In the genomic region with DNA sequence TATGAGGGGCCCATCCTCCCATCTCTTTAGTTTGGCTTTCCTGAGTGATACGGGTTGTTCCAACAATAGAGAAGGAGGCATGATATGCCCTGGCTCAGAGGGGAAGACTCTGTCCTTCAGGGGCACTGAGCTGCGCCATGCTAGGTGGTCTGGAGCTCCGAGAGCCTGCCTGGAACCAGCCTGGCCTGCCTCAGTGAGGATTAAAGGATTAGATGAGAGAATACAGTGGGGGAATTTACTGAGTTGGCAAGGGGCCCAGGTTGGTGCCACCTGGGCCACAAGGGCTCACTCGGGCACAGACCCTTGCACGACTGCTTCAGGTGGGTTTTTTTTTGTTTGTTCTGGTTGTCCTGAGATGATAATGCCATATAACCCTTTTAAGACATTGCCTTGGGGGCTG, we compare ENCODE assay signal across 14 mouse cellular contexts. TPM values are rescaled to one million over a fixed set of nuclear protein-coding genes. Genes with fewer than 3 reads are reported as not detected.
A peak's percentile ranks its signal among the peaks of the same experiment; 100 is the strongest.
DNase-seq lines count a peak whose midpoint lies in the region; ATAC-seq and TF ChIP-seq lines count a peak whose summit lies in the region.
"Had no signal": no experiment of that assay in that cellular context is flagged by ENCODE, and none has a peak within 500 bp of the region (broad histone marks: within the 10 kb centered on the region; RNA-seq: fewer than 3 reads in every experiment).

No protein-coding gene starts in this region.

- H3K79me2 ChIP-seq in heart, adult 2 months (replicated peaks; ENCODE audit: control insufficient read depth, insufficient read depth, low read length) = no peaks in the 10 kb centered on the region; the same call in 1 of the 2 replicates

- H3K9me3 ChIP-seq in heart, embryonic 14.5 days (ENCODE audit: control insufficient read depth, low read length) = no peaks in the 10 kb centered on the region
- no peaks in the 10 kb centered on the region for H3K9me3 ChIP-seq in liver, postnatal 0 days (ENCODE audit: low read length)
- H3K9me3 ChIP-seq in embryonic facial prominence, embryonic 12.5 days = no peaks in the 10 kb centered on the region
- H3K9me3 ChIP-seq in midbrain, postnatal 0 days (ENCODE audit: low read length) = no peaks in the 10 kb centered on the region

- TF ChIP-seq EP300 in heart, adult 2 months (IDR thresholded peaks at IDR 0.05; ENCODE audit: insufficient read depth, low read depth, low read length) = no peak
- no peak for TF ChIP-seq EP300 in liver, postnatal 0 days (IDR thresholded peaks at IDR 0.05; ENCODE audit: low read depth)

- no peak overlapping the region for H3K4me3 ChIP-seq in heart, embryonic 14.5 days (ENCODE audit: control insufficient read depth in 1 of 2, insufficient read depth in 1 of 2, low read depth in 1 of 2, low read length in 2 of 2)
- no peak overlapping the region for H3K4me3 ChIP-seq in heart, adult 2 months
- no peak overlapping the region for H3K4me3 ChIP-seq in liver, postnatal 0 days (ENCODE audit: low read depth, low read length)
- no peak overlapping the region for H3K4me3 ChIP-seq in embryonic facial prominence, embryonic 12.5 days
- no peak overlapping the region for H3K4me3 ChIP-seq in midbrain, postnatal 0 days (ENCODE audit: low read depth, low read length)
- no peak overlapping the region for H3K4me3 ChIP-seq in left cerebral cortex, adult 2 months
- H3K4me3 ChIP-seq: myocyte had no signal

- DNase-seq in heart, adult 2 months = no peak
- DNase-seq in liver, postnatal 0 days = no peak
- no peak for DNase-seq in liver
- no peak for DNase-seq in midbrain, postnatal 0 days (ENCODE audit: low spot score)
- no peak for DNase-seq in left cerebral cortex, adult 2 months (ENCODE audit: extremely low spot score in 1 of 2, low spot score in 2 of 2)
- DNase-seq in urinary bladder, postnatal 4 days (ENCODE audit: low spot score in 2 of 2) = no peak
- DNase-seq: cerebellum, postnatal 36 days; gastrocnemius, postnatal 14 days; heart, postnatal 14 days; lung, postnatal 14 days had no signal

- peaks cover 62 to 85% of the 10 kb centered on the region in 2 experiments for H3K4me1 ChIP-seq in heart, embryonic 14.5 days (ENCODE audit: control insufficient read depth in 2 of 2, insufficient read depth in 2 of 2, low read length in 2 of 2)
- peaks cover 49% of the 10 kb centered on the region for H3K4me1 ChIP-seq in heart, adult 2 months (ENCODE audit: control insufficient read depth, insufficient read depth, low read length)
- H3K4me1 ChIP-seq in liver, postnatal 0 days (ENCODE audit: insufficient read depth) = peaks cover 77% of the 10 kb centered on the region
- H3K4me1 ChIP-seq in embryonic facial prominence, embryonic 12.5 days = peaks cover 77% of the 10 kb centered on the region
- peaks cover 27% of the 10 kb centered on the region for H3K4me1 ChIP-seq in midbrain, postnatal 0 days (ENCODE audit: insufficient read depth, low read length)

- no peak for ATAC-seq in heart, embryonic 14.5 days (ENCODE audit: insufficient number of reproducible peaks, insufficient read depth, low FRiP score, low read depth)
- no peak for ATAC-seq in liver, postnatal 0 days
- ATAC-seq in embryonic facial prominence, embryonic 12.5 days (ENCODE audit: insufficient number of reproducible peaks, insufficient read depth, low FRiP score, low TSS enrichment) = no peak
- no peak for ATAC-seq in midbrain, postnatal 0 days (ENCODE audit: low FRiP score)

- H3K27ac ChIP-seq in heart, embryonic 14.5 days (replicated peaks in 1 of 2; ENCODE audit: control insufficient read depth in 1 of 2, insufficient read depth in 1 of 2, low read depth in 2 of 2, low read length in 2 of 2) = 0 out of 4 replicates have a peak overlapping the region, but pooled peaks of 1 of the 2 experiments have one; percentile 20
- no peak overlapping the region for H3K27ac ChIP-seq in heart, adult 2 months
- 0 out of 2 replicates have a peak overlapping the region, but pooled peaks have one; percentile 40 for H3K27ac ChIP-seq in liver, postnatal 0 days (ENCODE audit: low read depth)
- H3K27ac ChIP-seq in embryonic facial prominence, embryonic 12.5 days = peak overlapping the region; percentile 46; the same call in 1 of the 2 replicates
- 0 out of 2 replicates have a peak overlapping the region, but pooled peaks have one; percentile 21 for H3K27ac ChIP-seq in midbrain, postnatal 0 days (ENCODE audit: low read depth, low read length)
- H3K27ac ChIP-seq in left cerebral cortex, adult 2 months = no peak overlapping the region

- no peaks in the 10 kb centered on the region for H3K27me3 ChIP-seq in heart, embryonic 14.5 days (ENCODE audit: control insufficient read depth, insufficient read depth, low read length)
- H3K27me3 ChIP-seq in heart, adult 2 months (ENCODE audit: control insufficient read depth, insufficient read depth, low read length) = no peaks in the 10 kb centered on the region
- no peaks in the 10 kb centered on the region for H3K27me3 ChIP-seq in liver, postnatal 0 days (ENCODE audit: insufficient read depth, low read length)
- no peaks in the 10 kb centered on the region for H3K27me3 ChIP-seq in embryonic facial prominence, embryonic 12.5 days
- no peaks in the 10 kb centered on the region for H3K27me3 ChIP-seq in midbrain, postnatal 0 days (ENCODE audit: insufficient read depth, low read length)

- intact Hi-C loops in heart, adult 2 months (cut with DNase I) = loop anchor here (2.0 kb wide), 1 partner anchor 15 kb away; no protein-coding TSS in a partner anchor
- intact Hi-C loops in left cerebral cortex, adult 2 months (cut with DNase I) = no loop called here

- peak overlapping the region; percentile 5; the same call in 1 of the 2 replicates for H3K9ac ChIP-seq in heart, embryonic 14.5 days (ENCODE audit: low read length)
- no peak overlapping the region for H3K9ac ChIP-seq in heart, adult 2 months (ENCODE audit: low read depth, low read length)
- H3K9ac ChIP-seq in liver, postnatal 0 days (replicated peaks) = no peak overlapping the region
- no peak overlapping the region for H3K9ac ChIP-seq in embryonic facial prominence, embryonic 12.5 days
- H3K9ac ChIP-seq in midbrain, postnatal 0 days (replicated peaks; ENCODE audit: low read length, poor library complexity, severe bottlenecking) = no peak overlapping the region

- 57% methylated on average over 5 of the region's 5 CpGs for WGBS in heart, embryonic 14.5 days
- WGBS in heart, adult 2 months = 68% methylated on average over 5 of the region's 5 CpGs
- 72% methylated on average over 5 of the region's 5 CpGs for WGBS in liver, postnatal 0 days (ENCODE audit: insufficient replicate concordance)
- WGBS in embryonic facial prominence, embryonic 12.5 days = 58% methylated on average over 5 of the region's 5 CpGs
- WGBS in midbrain, postnatal 0 days = 33% methylated on average over 5 of the region's 5 CpGs

- H3K36me3 ChIP-seq in heart, embryonic 14.5 days (ENCODE audit: control insufficient read depth, insufficient read depth, low read length) = peaks cover 55% of the 10 kb centered on the region
- peaks cover 24% of the 10 kb centered on the region for H3K36me3 ChIP-seq in heart, adult 2 months (ENCODE audit: control insufficient read depth, insufficient read depth, low read length)
- peaks cover 21% of the 10 kb centered on the region for H3K36me3 ChIP-seq in liver, postnatal 0 days (replicated peaks; ENCODE audit: insufficient read depth, low read length)
- peaks cover 57% of the 10 kb centered on the region for H3K36me3 ChIP-seq in embryonic facial prominence, embryonic 12.5 days
- H3K36me3 ChIP-seq in midbrain, postnatal 0 days (ENCODE audit: insufficient read depth, low read length) = peaks cover 47% of the 10 kb centered on the region

- H3K4me2 ChIP-seq in heart, embryonic 14.5 days (ENCODE audit: low read length) = no peak overlapping the region
- no peak overlapping the region for H3K4me2 ChIP-seq in liver, postnatal 0 days (ENCODE audit: low read depth, low read length)
- no peak overlapping the region for H3K4me2 ChIP-seq in embryonic facial prominence, embryonic 12.5 days (replicated peaks)
- H3K4me2 ChIP-seq in midbrain, postnatal 0 days (ENCODE audit: low read depth, low read length, poor library complexity, severe bottlenecking) = no peak overlapping the region

- TF ChIP-seq CTCF in heart, adult 2 months (IDR thresholded peaks at IDR 0.05) = no peak
- no peak for TF ChIP-seq CTCF in liver, postnatal 0 days (IDR thresholded peaks at IDR 0.05; ENCODE audit: low read depth)
- TF ChIP-seq CTCF in midbrain, postnatal 0 days (IDR thresholded peaks at IDR 0.05) = no peak
- no peak for TF ChIP-seq CTCF in left cerebral cortex, adult 2 months (IDR thresholded peaks at IDR 0.05)

- TF ChIP-seq POLR2A in heart, adult 2 months (IDR thresholded peaks at IDR 0.05; ENCODE audit: insufficient read depth, low read depth, low read length) = no peak

RNA-seq across cellular contexts. Expression of gene Lasp1, which starts 17.4 kb away (rescaled TPM):
- 26.5 and 28.1 TPM in 2 replicates for polyA plus RNA-seq in heart, embryonic 14.5 days (2014; fragmentation: Nextera tagmentation; extraction: Ambion mirVana)
- total RNA-seq in heart, adult 2 months (2021) = 10 to 100 TPM; 28.2 to 31.6 TPM
- 31.1 and 38.5 TPM in 2 replicates for polyA plus RNA-seq in heart, adult 2 months (2012; rRNA removed)
- polyA plus RNA-seq in liver, postnatal 0 days (2015; fragmentation: Nextera tagmentation; extraction: Ambion mirVana) = 30.0 and 32.2 TPM in 2 replicates
- polyA plus RNA-seq in embryonic facial prominence, embryonic 12.5 days (2016; fragmentation: Nextera tagmentation; extraction: Ambion mirVana) = 117 and 125 TPM in 2 replicates
- total RNA-seq in midbrain, postnatal 0 days (2014; rRNA removed) = 206 and 216 TPM in 2 replicates
- 174 and 179 TPM in 2 replicates for polyA plus RNA-seq in midbrain, postnatal 0 days (2015; fragmentation: Nextera tagmentation; extraction: Ambion mirVana)
- total RNA-seq in left cerebral cortex, adult 2 months (2021) = 100 to 1,000 TPM; 174 to 191 TPM

RNA-seq across cellular contexts. Expression of gene B230217C12Rik, which starts 24.4 kb away (rescaled TPM):
- 4.2 and 5.5 TPM in 2 replicates for polyA plus RNA-seq in heart, embryonic 14.5 days (2014; fragmentation: Nextera tagmentation; extraction: Ambion mirVana)
- 1 to 10 TPM in 1 of 2 experiments, under 1 TPM in 1; 0.64 to 1.6 TPM for total RNA-seq in heart, adult 2 months (2021)
- polyA plus RNA-seq in heart, adult 2 months (2012; rRNA removed) = 2.3 and 2.7 TPM in 2 replicates
- 0.25 and 0.28 TPM in 2 replicates for polyA plus RNA-seq in liver, postnatal 0 days (2015; fragmentation: Nextera tagmentation; extraction: Ambion mirVana)
- 11.3 and 12.4 TPM in 2 replicates for polyA plus RNA-seq in embryonic facial prominence, embryonic 12.5 days (2016; fragmentation: Nextera tagmentation; extraction: Ambion mirVana)
- total RNA-seq in midbrain, postnatal 0 days (2014; rRNA removed) = 37.7 and 43.6 TPM in 2 replicates
- polyA plus RNA-seq in midbrain, postnatal 0 days (2015; fragmentation: Nextera tagmentation; extraction: Ambion mirVana) = 38.2 and 41.8 TPM in 2 replicates
- total RNA-seq in left cerebral cortex, adult 2 months (2021) = 10 to 100 TPM; 77.6 to 78.9 TPM

RNA-seq across cellular contexts. Expression of gene Rpl23, which starts 33.9 kb away (rescaled TPM):
- polyA plus RNA-seq in heart, embryonic 14.5 days (2014; fragmentation: Nextera tagmentation; extraction: Ambion mirVana) = 499 and 536 TPM in 2 replicates
- 100 to 1,000 TPM; 509 to 574 TPM for total RNA-seq in heart, adult 2 months (2021)
- 103 and 140 TPM in 2 replicates for polyA plus RNA-seq in heart, adult 2 months (2012; rRNA removed)
- polyA plus RNA-seq in liver, postnatal 0 days (2015; fragmentation: Nextera tagmentation; extraction: Ambion mirVana) = 409 and 433 TPM in 2 replicates
- 474 and 481 TPM in 2 replicates for polyA plus RNA-seq in embryonic facial prominence, embryonic 12.5 days (2016; fragmentation: Nextera tagmentation; extraction: Ambion mirVana)
- 177 and 224 TPM in 2 replicates for total RNA-seq in midbrain, postnatal 0 days (2014; rRNA removed)
- 308 and 329 TPM in 2 replicates for polyA plus RNA-seq in midbrain, postnatal 0 days (2015; fragmentation: Nextera tagmentation; extraction: Ambion mirVana)
- 100 to 1,000 TPM; 326 to 327 TPM for total RNA-seq in left cerebral cortex, adult 2 months (2021)

RNA-seq across cellular contexts. Expression of gene 1700001P01Rik, which starts 40.5 kb away (rescaled TPM):
- polyA plus RNA-seq in heart, embryonic 14.5 days (2014; fragmentation: Nextera tagmentation; extraction: Ambion mirVana) = not detected in 2 replicates
- total RNA-seq in heart, adult 2 months (2021) = not detected
- polyA plus RNA-seq in heart, adult 2 months (2012; rRNA removed) = 0.20 TPM in 1 of 2 replicates, not detected in the other
- polyA plus RNA-seq in liver, postnatal 0 days (2015; fragmentation: Nextera tagmentation; extraction: Ambion mirVana) = not detected in 2 replicates
- 0.39 TPM in 1 of 2 replicates, not detected in the other for polyA plus RNA-seq in embryonic facial prominence, embryonic 12.5 days (2016; fragmentation: Nextera tagmentation; extraction: Ambion mirVana)
- total RNA-seq in midbrain, postnatal 0 days (2014; rRNA removed) = not detected in 2 replicates
- 0.29 TPM in 1 of 2 replicates, not detected in the other for polyA plus RNA-seq in midbrain, postnatal 0 days (2015; fragmentation: Nextera tagmentation; extraction: Ambion mirVana)
- total RNA-seq in left cerebral cortex, adult 2 months (2021) = 1 to 10 TPM in 1 of 2 experiments, not detected in 1; 1.0 TPM
- total RNA-seq: gastrocnemius, postnatal 14 days had no signal
- polyA plus RNA-seq: spleen, adult 2 months had no signal

RNA-seq across cellular contexts. Expression of gene Cwc25, which starts 49.8 kb away (rescaled TPM):
- polyA plus RNA-seq in heart, embryonic 14.5 days (2014; fragmentation: Nextera tagmentation; extraction: Ambion mirVana) = 9.0 and 9.8 TPM in 2 replicates
- total RNA-seq in heart, adult 2 months (2021) = 1 to 10 TPM; 7.6 to 7.9 TPM
- polyA plus RNA-seq in heart, adult 2 months (2012; rRNA removed) = 6.0 and 8.7 TPM in 2 replicates
- polyA plus RNA-seq in liver, postnatal 0 days (2015; fragmentation: Nextera tagmentation; extraction: Ambion mirVana) = 5.5 and 5.8 TPM in 2 replicates
- 23.1 and 24.8 TPM in 2 replicates for polyA plus RNA-seq in embryonic facial prominence, embryonic 12.5 days (2016; fragmentation: Nextera tagmentation; extraction: Ambion mirVana)
- total RNA-seq in midbrain, postnatal 0 days (2014; rRNA removed) = 11.8 and 16.0 TPM in 2 replicates
- polyA plus RNA-seq in midbrain, postnatal 0 days (2015; fragmentation: Nextera tagmentation; extraction: Ambion mirVana) = 12.0 TPM in 2 replicates
- 10 to 100 TPM; 19.5 to 21.3 TPM for total RNA-seq in left cerebral cortex, adult 2 months (2021)

Comparison
In these comparisons a context has a peak if more than half of its experiments do, and no peak if none do; other contexts are left out.
1. H3K27ac ChIP-seq: peak in liver, postnatal 0 days (single experiment), embryonic facial prominence, embryonic 12.5 days (single experiment) and midbrain, postnatal 0 days (single experiment); none in heart, adult 2 months (single experiment) and left cerebral cortex, adult 2 months (single experiment).